In the genomic region with DNA sequence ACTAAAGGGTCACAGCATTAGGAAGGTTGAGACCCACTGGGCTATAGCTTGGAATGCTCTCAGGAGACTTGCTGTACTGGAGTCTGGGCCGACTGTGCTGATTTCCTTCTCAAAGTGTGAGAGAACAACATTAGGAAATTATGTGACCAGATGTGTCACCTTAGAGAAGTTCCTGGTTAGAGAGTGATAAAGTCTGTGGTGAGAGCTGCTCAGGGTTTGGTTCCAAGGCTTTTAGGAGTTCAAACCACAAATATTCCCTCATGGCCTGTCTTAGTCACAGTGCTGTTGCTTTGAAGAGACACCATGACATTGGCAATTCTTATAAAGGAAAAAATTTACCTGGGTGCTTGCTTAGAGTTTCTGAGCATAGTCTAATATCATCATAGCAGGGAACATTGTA, we compare ENCODE assay signal across 21 mouse cellular contexts. TPM values are rescaled to one million over a fixed set of nuclear protein-coding genes. Genes with fewer than 3 reads are reported as not detected.
"Had no signal": no experiment of that assay in that cellular context is flagged by ENCODE, and none has a peak within 500 bp of the region (broad histone marks: within the 10 kb centered on the region; RNA-seq: fewer than 3 reads in every experiment).

No protein-coding gene starts in this region.

- ATAC-seq: liver, embryonic 12.5 days; midbrain, embryonic 15.5 days had no signal

- DNase-seq: kidney, adult 2 months; kidney, postnatal 25 days; layer of hippocampus, adult 9-11 months; liver; lung, adult 18-20 months; lung, postnatal 10 days; lung, postnatal 4 days; right cerebral cortex, postnatal 4 days; thymus, adult 2 months; thymus, postnatal 14 days; thymus, postnatal 4 days had no signal

RNA-seq across cellular contexts. Expression of a gene that starts 8.3 kb away (rescaled TPM):
- total RNA-seq: megakaryocyte, adult 5-6 weeks had no signal
- polyA plus RNA-seq: kidney, embryonic 14.5 days; limb, embryonic 10.5 days; liver, embryonic 12.5 days; lung, embryonic 15.5 days; stomach, embryonic 14.5 days had no signal

RNA-seq across cellular contexts. Expression of a gene that starts 12.1 kb away (rescaled TPM):
- total RNA-seq: megakaryocyte, adult 5-6 weeks had no signal
- polyA plus RNA-seq: kidney, adult 2 months; large intestine, adult 2 months; liver, embryonic 15.5 days; neural tube, embryonic 14.5 days; thymus, adult 2 months had no signal
